Mouse (Mus musculus) kidney, embryonic 14.5 days (tissue): ENCODE measurements at regions not wholly inside any gene's neighbourhood (a gene's known extent, or its start where the extent isn't known, plus 50 kb on each side); places are given as distances from the start of the nearest gene placed in this dataset.
"Not testable (repeated sequence)": the region's sequence is repeated elsewhere in the genome, so short reads cannot be mapped to it uniquely, and the experiment has no call there.

Experiments
- ATAC-seq: fragments of 200-750 bp; cut with Nextera tagmentation; 2 replicates; pipeline ENCODE4 v1.8.0; 2017; ENCODE audit warnings: moderate number of reproducible peaks, mild to moderate bottlenecking, moderate TSS enrichment, moderate library complexity; ENCODE audit not compliant: low FRiP score, low TSS enrichment
- H3K27ac ChIP-seq: fragments of 300-500 bp; sonication (generic); 2 replicates; pipeline ENCODE4 v1.5.1; 2014; ENCODE audit warnings: low read depth, mild to moderate bottlenecking, low read length, moderate library complexity, mixed read lengths
- H3K27me3 ChIP-seq: fragments of 300-500 bp; sonication (generic); 2 replicates; pipeline ENCODE4 v1.6.1; 2014; ENCODE audit warnings: mild to moderate bottlenecking, low read length; ENCODE audit not compliant: control insufficient read depth, insufficient read depth
- H3K36me3 ChIP-seq: fragments of 300-500 bp; sonication (generic); 2 replicates; pipeline ENCODE4 v1.6.1; 2014; ENCODE audit warnings: low read length, mixed read lengths; ENCODE audit not compliant: control insufficient read depth, insufficient read depth
- H3K4me1 ChIP-seq: fragments of 300-500 bp; sonication (generic); 2 replicates; pipeline ENCODE4 v1.6.1; 2014; ENCODE audit warnings: low read length, mixed read lengths; ENCODE audit not compliant: control insufficient read depth, insufficient read depth
- H3K4me2 ChIP-seq: fragments of 300-500 bp; sonication (generic); replicated peaks from 2 replicates; pipeline ENCODE4 v1.6.1; 2014; ENCODE audit warnings: low read depth, mild to moderate bottlenecking, low read length
- H3K4me3 ChIP-seq: fragments of 300-500 bp; sonication (generic); 2 replicates; pipeline ENCODE4 v1.5.1; 2014; ENCODE audit warnings: mild to moderate bottlenecking, low read length
- H3K9ac ChIP-seq: fragments of 300-500 bp; sonication (generic); 2 replicates; pipeline ENCODE4 v1.6.1; 2014; ENCODE audit warnings: low read depth, mild to moderate bottlenecking, low read length, moderate library complexity
- H3K9me3 ChIP-seq: fragments of 300-500 bp; sonication (generic); 2 replicates; pipeline ENCODE4 v1.6.1; 2016; ENCODE audit warnings: low read length; ENCODE audit not compliant: control insufficient read depth
- WGBS: fragments of 180-500 bp; shearing (Covaris S2); extraction: QIAGEN DNeasy Blood & Tissue Kit; methylation state at CpG from one replicate; pipeline ENCODE4 v1.1.7; 2014; 5-methylcytosine and 5-hydroxymethylcytosine counted together

- no peak for ATAC-seq
- WGBS = 39% methylated on average over 1 of the region's 1 CpGs
- Histone ChIP-seq H3K4me2 (no peak overlapping the region), H3K9me3 (no peaks in the 10 kb centered on the region), H3K9ac (no peak overlapping the region), H3K27ac (no peak overlapping the region), H3K4me3 (no peak overlapping the region), H3K4me1 (no peaks in the 10 kb centered on the region), H3K27me3 (no peaks in the 10 kb centered on the region), H3K36me3 (no peaks in the 10 kb centered on the region)
Observed at GRCm38 (mm10) chr7:73827549-73827948, 87.4 kb downstream of the Fam174b start.

GRCm38 (mm10) chr7:73830581-73830980 is 90.5 kb downstream of the Fam174b start:
- ATAC-seq = no peak
- no peak overlapping the region for H3K9ac ChIP-seq
- H3K4me2 ChIP-seq = no peak overlapping the region
- no peaks in the 10 kb centered on the region for H3K9me3 ChIP-seq
- no peaks in the 10 kb centered on the region for H3K36me3 ChIP-seq
- 66% methylated on average over 6 of the region's 6 CpGs for WGBS
- H3K27ac ChIP-seq = no peak overlapping the region
- H3K4me1 ChIP-seq = no peaks in the 10 kb centered on the region
- no peaks in the 10 kb centered on the region for H3K27me3 ChIP-seq
- no peak overlapping the region for H3K4me3 ChIP-seq

GRCm38 (mm10) chr7:73840381-73840780 is 100.3 kb downstream of the Fam174b start:
- no peaks in the 10 kb centered on the region for H3K27me3 ChIP-seq
- no peak for ATAC-seq
- H3K36me3 ChIP-seq = no peaks in the 10 kb centered on the region
- no peaks in the 10 kb centered on the region for H3K4me1 ChIP-seq
- no peak overlapping the region for H3K27ac ChIP-seq
- no peak overlapping the region for H3K9ac ChIP-seq
- no peak overlapping the region for H3K4me3 ChIP-seq
- H3K4me2 ChIP-seq = no peak overlapping the region
- no peaks in the 10 kb centered on the region for H3K9me3 ChIP-seq
- WGBS = 82% methylated on average over 3 of the region's 3 CpGs

- Histone ChIP-seq H3K4me2 (no peak overlapping the region), H3K36me3 (no peaks in the 10 kb centered on the region), H3K9ac (no peak overlapping the region), H3K4me3 (no peak overlapping the region), H3K9me3 (no peaks in the 10 kb centered on the region), H3K27ac (no peak overlapping the region), H3K27me3 (no peaks in the 10 kb centered on the region), H3K4me1 (0 out of 2 replicates have a peak, but pooled peaks cover 3% of the 10 kb centered on the region)
- no peak for ATAC-seq
- 78% methylated on average over 9 of the region's 9 CpGs for WGBS
Observed at GRCm38 (mm10) chr7:73852184-73852583, 112.1 kb downstream of the Fam174b start.

GRCm38 (mm10) chr7:73853296-73853950 is 113.3 kb downstream of the Fam174b start:
- ATAC-seq, H3K4me3 ChIP-seq, H3K27me3 ChIP-seq, H3K4me1 ChIP-seq, H3K27ac ChIP-seq, H3K4me2 ChIP-seq, H3K9me3 ChIP-seq, H3K36me3 ChIP-seq, H3K9ac ChIP-seq: not testable (repeated sequence)
- 62% methylated on average over 3 of the region's 3 CpGs for WGBS

- WGBS = 47% methylated on average over 4 of the region's 4 CpGs
- Histone ChIP-seq H3K9me3 (no peaks in the 10 kb centered on the region), H3K4me1 (0 out of 2 replicates have a peak, but pooled peaks cover 3% of the 10 kb centered on the region), H3K4me2 (no peak overlapping the region), H3K27ac (no peak overlapping the region), H3K36me3 (no peaks in the 10 kb centered on the region), H3K4me3 (no peak overlapping the region), H3K9ac (no peak overlapping the region), H3K27me3 (no peaks in the 10 kb centered on the region)
- ATAC-seq = peak; percentile 57; the same call in 1 of the 2 replicates
Observed at GRCm38 (mm10) chr7:73855489-73855888, 115.4 kb downstream of the Fam174b start.

- no peaks in the 10 kb centered on the region for H3K9me3 ChIP-seq
- H3K27me3 ChIP-seq = no peaks in the 10 kb centered on the region
- no peaks in the 10 kb centered on the region for H3K36me3 ChIP-seq
- whole genome bisulfite sequencing = 74% methylated on average over 6 of the region's 6 CpGs
- no peak overlapping the region for H3K4me3 ChIP-seq
- no peak for ATAC-seq
- H3K27ac ChIP-seq = no peak overlapping the region
- H3K4me2 ChIP-seq = no peak overlapping the region
- H3K9ac ChIP-seq = no peak overlapping the region
- H3K4me1 ChIP-seq = 0 out of 2 replicates have a peak, but pooled peaks cover 2% of the 10 kb centered on the region
Observed at GRCm38 (mm10) chr7:73856908-73857307, 116.8 kb downstream of the Fam174b start.

- ATAC-seq = no peak
- Histone ChIP-seq H3K9ac (no peak overlapping the region), H3K9me3 (no peaks in the 10 kb centered on the region), H3K27me3 (no peaks in the 10 kb centered on the region), H3K4me1 (no peaks in the 10 kb centered on the region), H3K4me2 (no peak overlapping the region), H3K36me3 (no peaks in the 10 kb centered on the region), H3K27ac (no peak overlapping the region), H3K4me3 (no peak overlapping the region)
- whole genome bisulfite sequencing = 69% methylated on average over 5 of the region's 5 CpGs
Observed at GRCm38 (mm10) chr7:73865086-73865485, 125.0 kb downstream of the Fam174b start.

GRCm38 (mm10) chr7:73872181-73872580 is 132.1 kb downstream of the Fam174b start:
- no peak overlapping the region for H3K4me3 ChIP-seq
- H3K4me2 ChIP-seq = no peak overlapping the region
- ATAC-seq = no peak
- no peaks in the 10 kb centered on the region for H3K36me3 ChIP-seq
- no peaks in the 10 kb centered on the region for H3K27me3 ChIP-seq
- H3K9ac ChIP-seq = no peak overlapping the region
- no peaks in the 10 kb centered on the region for H3K9me3 ChIP-seq
- no peak overlapping the region for H3K27ac ChIP-seq
- no peaks in the 10 kb centered on the region for H3K4me1 ChIP-seq
- WGBS = 80% methylated on average over 2 of the region's 2 CpGs
